Mouse (Mus musculus): ENCODE measurements at regions not wholly inside any gene's neighbourhood (a gene's known extent, or its start where the extent isn't known, plus 50 kb on each side); places are given as distances from the start of the nearest gene placed in this dataset.

DNA sequence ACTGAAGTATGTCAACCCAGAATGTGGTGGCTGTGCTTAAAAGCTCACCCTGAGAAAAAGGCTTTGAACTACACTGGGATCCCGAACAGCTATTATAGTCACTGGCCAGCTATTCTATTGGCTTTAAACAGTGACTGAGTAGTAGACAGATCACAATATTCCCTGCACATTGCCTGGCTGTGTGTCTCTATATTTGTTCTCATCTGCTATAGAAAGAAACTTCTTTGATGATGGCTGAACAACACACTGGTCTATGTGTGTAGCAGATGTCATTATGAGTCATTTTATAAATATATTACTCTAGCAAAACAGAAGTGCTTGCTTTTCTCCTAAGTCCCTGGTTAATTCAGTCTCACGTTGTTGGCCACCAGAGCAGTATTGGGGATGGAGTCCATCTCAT is 152.1 kb upstream of the Slco6d1 start:
- DNase-seq: no peak

DNA sequence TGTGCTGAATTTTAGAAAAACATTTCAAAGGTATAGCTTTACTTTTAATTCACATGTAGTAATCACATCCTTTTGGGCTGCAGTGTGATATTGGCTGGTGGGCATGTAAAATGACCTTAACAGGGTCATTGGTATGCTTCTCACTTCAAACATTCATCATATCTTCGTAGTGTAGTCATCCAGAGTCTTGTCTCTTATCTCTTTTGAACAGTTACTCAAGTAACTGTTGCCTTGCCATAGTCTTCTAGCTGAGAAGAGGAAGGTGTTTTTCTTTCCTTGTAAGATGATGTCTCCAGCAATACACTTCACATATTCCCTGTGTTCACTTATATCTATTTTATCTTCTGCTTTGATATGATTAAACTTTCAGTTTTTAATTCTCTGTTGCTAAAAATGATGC is 150.7 kb upstream of the Slco6d1 start:
- no peak for DNase-seq

DNA sequence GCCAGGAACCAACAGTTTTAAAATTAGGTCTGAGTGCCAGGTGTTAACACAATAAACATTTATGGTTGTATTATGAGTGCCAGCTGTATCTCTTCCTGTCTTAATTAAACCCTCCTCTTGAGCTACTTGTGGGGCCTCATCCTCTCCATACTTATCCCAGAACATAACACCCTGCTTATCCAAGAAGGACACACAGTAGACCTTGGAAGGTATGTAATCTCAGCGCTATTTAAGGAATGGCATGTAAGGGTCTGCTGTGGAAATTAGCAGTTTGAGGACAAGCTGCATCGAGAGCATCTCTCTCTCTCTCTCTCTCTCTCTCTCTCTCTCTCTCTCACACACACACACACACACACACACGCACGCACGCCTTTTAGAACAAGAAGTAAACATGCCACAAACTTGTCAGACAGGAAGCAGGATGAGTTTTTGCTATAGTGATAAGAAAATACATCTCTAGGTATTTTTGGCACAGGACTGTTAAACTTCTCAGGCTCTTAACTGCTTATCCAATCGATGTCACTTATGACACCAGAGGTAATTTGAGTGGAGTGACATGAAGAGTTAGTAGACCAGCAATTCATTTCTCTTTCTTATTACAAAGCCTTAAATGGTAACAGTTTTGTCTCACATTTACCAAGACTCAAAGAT is 146.8 kb upstream of the Slco6d1 start:
- no peak for DNase-seq

DNA sequence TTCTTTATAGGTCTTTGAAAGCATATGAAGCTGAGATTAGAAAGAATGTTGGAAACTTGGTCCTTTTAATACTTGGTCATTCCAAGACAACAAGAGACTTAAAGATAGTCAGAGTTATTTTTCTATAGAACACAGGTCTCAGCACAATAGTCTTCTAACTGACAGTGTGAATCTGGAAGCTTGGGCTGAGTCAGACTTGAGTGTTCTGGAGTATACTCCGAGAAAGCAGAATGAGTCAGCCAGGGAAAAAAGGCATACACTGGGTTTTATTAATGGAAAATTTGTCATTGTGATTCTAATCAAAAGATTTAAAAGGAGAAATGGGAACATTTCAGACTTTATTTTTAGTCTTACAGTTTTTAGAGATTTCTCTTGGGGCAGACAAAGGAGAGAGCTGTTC is 145.4 kb upstream of the Slco6d1 start:
- no peak for DNase-seq

DNA sequence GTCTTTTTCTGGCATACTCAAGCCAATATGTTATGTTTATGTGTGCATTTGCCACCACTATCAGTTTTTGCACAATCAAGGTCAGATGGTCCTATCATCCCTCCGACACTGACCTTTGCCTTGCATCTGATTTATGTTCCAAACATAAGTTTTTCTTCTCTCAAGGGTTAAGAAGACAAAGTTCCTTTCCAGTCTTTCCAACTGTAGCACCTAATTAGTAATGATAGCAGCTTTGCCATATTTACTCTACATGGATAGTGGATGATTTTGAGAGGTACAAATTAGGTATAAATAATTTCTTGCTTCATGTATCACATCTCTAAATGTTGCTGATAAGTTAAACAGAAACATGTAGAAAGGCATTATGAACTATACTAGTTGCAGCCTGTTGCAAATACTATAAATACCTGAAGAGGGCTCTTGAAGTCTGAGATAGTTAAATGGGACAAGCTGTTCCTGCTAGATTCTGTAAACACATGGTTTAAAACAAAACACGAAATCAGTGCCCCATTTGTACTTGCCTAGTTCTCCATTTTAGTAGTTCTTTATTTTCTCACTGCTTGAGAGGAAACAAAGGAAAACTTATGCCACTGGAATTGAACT is 141.4 kb upstream of the Slco6d1 start:
- peak; percentile 2 for DNase-seq

DNA sequence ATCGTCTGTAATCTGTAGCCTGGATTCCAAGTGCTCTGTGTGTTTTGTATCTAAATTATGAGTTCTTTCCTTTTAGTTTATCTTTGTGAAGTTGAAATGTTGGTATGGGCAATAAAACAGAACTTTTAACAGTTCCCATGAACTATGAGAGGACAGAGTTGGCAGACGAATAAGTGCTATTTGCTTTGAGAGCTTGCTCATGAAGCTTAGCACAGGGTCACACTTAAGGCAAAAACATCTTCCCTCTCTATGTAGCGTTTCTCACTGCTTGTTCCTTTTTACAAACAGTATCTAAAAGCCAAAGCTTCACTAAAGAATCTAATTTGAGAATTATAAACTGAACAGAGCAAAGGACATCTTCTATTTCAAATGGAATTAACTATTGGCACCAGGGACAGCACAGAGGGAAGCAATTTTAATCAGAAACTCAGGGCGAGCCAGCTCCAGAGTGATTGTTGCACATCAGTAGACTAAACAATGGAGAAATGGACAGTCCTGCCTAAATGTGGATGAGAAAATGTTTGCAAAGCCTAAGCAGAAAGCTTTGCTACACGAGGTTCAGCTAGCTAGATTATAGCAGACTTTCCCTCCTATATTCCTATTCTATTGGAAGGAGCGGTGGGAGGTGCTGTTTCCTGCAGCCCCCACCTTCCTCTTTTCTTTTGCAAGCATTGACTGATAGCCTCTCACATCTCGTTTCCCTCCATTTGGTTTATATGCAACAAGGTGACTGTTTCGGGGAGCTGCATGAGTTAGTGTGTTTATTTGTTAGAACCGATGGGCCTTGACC is 140.5 kb upstream of the Slco6d1 start:
- peak; percentile 12 for DNase-seq

DNA sequence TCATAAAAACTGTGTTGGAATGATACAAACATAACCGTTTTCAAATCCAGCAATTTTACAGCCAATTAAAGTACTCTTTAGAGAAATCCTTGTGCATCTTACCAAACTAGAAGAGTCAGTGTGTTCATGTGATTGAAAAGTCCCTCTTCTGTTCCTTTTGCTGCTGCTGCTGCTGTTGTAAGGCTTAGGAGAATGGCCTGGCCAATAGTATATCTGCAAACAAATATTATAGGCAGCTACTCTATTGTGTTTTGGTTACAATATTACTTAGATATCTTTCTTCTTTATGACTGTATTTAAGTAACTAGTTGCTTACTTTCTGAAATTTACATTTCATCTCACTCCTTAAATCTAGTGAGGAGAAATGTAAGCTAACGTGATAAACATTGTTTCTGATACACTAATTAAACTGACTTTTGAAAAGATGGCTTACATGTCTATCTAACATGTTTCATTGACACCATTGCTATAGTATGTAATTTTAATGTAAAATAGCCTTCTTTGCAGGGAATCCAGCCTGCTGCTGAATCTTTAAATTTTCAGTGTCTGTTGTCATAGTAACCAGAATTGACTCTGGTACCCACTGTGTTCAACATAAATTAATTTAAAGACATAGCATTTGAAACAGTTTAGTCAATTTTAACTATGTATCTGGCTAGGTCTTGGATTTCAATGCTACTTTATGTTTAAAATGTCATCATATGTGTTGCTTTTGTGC is 139.7 kb upstream of the Slco6d1 start:
- no peak for DNase-seq

DNA sequence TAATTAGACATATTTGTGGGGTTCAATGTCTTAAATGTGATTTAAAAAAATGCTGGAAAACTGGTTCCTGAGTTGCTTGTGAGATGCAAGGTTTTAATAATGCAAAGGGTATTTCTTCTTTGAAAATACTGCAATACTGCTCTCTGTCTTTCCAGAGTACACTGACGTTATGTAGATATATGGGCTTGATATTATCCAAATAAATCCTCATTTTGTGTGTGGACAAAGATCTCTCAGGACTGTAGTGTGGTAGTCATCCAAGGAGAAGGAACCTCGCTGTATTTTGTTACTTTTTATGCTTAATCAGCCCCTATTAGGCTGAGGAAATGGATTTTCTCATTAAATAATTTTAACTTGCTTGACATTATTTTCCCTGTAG is 139.2 kb upstream of the Slco6d1 start:
- no peak for DNase-seq

DNA sequence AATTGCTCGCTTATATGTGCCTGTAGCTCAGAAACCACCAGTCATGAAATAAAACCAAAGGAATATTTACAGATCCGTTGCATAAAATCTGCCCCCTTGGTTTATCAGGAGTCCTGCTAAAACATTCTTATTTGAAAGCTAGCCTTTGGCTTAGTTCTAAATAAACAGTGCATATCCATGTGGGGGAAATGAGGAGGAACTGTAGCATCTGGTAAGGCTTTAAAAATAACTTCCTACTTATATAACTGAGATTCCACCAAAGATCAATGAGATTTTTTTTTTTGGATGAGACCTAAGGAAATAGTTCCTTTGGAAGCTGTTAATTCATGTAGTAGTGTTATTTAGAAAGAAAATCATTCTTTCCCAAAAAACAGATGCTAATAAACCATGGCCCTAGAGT is 117.8 kb upstream of the Slco6d1 start:
- DNase-seq: no peak

DNA sequence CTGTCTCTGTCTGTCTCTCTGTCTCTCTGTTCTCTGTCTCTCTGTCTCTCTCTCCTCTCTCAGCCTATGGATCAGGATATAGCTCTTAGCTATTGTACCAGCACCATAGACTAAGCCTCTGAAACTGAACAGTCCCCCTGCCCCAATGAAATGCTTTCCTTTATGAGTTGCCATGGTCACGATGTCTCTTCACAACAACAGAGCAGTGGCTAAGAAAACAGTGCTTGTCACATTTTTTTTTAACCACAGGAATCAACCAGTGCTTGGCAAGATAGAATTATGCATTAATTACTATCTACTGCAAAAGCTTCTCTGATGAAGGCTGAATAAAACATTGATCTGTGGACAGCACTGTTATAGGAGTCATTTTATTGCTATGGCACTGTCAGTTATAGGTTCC is 114.6 kb upstream of the Slco6d1 start:
- no peak for DNase-seq

DNA sequence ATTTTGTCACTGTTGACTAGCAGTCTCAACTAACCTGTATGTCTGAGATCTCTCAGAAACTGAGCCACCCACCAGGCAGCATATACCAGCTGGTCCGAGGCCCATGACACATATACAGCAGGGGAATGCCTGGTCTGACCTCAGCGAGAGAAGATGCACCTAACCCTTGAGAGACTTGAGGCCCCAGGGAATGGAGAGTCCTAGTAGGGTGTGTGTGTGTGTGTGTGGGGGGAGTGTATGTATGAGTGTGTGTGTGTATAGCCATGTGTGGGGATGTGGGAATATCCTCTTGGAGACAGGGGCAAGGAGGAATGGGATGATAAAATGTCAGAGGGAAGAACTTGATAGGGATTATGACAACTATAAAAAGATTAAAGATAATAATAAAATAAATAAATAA is 113.4 kb upstream of the Slco6d1 start:
- no peak for DNase-seq

DNA sequence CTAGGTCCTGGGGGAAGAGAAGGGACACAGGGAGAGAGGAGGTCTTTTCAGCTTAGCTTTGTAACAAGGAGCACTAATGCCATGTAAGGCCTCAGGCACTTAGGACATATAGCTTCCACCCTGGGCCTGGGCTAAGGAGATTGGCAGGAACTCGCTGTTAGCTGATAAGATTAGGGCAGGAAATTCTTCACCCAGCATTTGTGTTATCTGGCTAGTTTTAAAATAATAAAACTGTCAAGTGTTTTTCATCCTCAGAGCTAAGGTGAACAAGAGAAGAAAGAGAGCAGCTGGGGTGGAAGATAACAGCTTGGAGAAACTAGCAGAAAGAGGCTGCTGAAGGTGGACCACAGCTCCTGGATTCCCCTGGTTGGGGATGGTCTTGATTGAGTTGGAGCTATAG is 111.0 kb upstream of the Slco6d1 start:
- DNase-seq: no peak

DNA sequence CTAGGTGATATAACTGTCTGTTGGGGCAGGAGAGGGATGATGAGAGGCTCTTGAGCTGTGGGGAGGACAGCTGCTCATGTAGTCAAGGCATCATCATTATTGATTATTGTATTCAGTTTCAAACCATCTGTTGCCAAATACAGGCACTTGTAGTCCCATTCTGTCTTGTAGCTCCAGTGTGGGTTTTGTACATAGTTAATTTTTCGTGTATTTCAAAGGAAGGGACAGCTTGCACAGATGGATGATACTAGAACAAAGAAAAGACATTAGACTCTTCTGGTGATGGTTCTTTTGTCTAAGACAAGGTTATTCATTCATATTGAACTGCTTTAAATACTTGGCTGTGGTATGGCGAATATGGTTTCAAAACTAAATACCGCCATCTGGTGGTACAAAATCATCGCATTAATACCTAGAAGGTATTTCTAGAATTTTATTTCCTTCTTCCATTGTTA is 70.8 kb upstream of the Slco6d1 start:
- peak; percentile 62 for DNase-seq

DNA sequence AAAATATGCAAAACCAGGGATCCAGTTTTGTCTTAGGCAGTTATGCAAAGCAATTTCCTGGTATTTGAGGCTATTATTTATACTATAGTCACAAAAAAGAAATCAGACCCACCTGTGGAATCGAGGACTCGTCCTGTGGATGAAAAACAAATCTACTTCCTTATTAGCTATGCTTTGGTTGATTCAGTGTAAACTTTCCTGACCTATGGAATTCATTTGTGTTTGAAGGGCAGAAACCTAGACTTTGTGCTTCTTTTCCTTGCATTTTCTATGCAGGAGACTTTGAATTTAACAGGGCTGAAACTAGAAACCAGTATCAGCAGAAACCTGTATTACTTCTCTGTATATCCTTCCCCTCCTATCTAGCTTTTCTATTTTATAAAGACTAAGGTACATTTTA is 70.2 kb upstream of the Slco6d1 start:
- DNase-seq: no peak

DNA sequence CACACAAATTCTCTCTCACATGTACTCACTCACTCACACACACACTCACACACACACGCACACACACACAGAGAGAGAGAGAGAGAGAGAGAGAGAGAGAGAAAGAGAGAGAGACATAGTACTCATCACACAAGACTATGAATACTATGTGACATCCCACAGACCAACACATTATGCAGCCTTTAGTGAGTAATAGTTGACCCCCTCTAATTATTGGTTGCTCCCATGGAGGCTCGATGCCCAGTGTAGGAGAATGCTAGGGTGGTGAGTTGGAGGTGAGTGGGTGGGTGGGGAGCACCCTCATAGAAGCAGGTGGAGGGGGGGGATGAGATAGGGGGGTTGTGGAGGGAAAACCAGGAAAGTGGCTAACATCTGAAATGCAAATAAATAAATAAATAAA is 69.4 kb upstream of the Slco6d1 start:
- DNase-seq: no peak
